Mouse (Mus musculus) urinary bladder, postnatal 25 days (tissue): ENCODE data around the gene Ssbp2.

ENCODE experiments used
- DNase-seq: peaks from one replicate; pipeline ENCODE4 v3.0.0; 2022; ENCODE audit warnings: low spot score

The Ssbp2 gene

DNA sequence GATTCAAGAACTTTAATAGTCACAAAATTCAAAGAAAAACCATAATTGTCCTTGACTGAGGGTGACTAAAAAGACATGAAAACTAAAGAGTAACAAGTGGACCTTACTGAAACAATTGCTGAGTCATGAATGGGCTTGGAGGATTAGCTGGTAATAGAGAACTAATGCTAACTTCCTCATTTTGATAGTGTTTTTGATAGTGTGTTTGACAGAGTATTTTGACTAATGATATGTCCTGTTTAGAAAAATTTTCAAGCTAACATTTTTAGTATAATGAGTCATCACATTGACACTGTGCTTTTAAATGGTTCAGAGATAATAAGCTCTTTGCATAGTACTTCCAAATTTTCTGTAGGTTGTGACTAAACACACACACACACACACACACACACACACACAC lies 267.8 kb downstream of the Ssbp2 start:
- no peak for DNase-seq

DNA sequence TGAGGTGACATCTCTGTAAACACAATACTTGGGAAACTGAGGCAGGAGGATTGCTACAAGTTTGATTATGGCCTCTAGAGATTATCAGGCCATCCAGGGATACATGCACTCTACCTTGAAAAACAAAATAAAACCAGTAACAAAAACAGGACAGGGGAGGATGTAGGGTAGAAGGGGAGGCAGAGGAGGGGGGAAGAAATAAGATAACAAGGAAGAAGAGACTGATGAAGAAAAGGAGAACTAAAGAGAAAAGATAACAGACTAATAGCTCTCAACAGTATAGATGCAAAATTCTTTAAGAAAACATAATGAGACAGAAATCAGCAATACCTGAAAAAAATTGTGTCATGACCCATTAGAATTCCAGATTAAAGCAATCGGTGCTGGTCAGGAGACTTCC lies 277.1 kb downstream of the Ssbp2 start:
- no peak for DNase-seq

DNA sequence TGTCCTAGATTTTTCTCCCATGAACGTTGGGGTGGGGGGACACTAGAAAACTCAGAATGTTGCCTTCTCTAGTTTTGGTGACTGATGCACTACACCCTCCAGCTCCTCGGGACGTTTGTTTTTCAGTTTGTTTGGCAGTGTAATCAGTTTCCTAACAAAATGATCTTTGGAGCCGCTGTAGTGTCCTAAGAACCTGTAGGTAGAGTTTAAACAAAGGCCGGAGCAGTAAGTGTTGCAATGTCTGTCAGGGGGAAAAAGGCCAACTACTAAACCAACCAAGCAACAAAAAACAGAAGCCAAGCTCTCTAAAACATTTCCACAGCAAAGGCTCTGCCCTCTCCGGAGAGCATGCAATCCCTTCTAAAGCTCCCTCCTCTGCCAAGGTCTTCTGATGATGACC lies 280.8 kb downstream of the Ssbp2 start:
- DNase-seq, result no peak

DNA sequence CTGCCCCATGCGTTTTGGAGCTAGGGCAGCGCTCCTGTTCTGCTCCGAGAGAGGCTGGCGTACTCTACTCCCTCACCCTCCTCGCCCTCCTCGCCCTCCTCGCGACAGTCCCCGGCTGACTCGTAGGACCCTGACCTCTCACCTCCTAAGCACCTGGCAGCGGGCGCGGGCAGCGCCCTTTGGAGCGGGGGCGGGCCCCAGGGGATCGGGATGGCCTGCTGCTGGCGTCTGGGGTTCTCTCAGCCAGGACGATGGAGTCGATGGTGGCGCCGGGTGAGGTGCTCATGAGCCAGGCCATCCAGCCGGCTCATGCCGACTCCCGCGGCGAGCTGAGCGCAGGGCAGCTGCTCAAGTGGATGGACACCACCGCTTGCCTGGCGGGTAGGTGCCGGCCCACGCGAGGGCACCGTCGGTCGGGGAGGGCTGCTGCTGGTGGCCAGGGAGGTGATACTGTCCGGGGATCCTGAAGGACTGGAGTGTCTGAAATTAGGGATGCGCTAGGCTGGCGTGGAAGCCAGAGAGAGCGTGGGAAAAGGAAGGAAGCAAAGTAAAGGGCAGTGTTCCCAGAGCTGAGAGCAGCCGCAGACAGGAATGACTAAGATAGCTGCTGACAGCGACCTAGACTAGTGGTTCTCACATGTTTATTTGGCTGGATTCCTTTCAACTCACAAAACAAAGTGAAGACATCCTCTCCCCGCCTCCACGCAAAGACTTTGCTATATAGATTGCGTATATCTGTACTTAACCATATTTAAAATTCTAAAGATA lies 281.4 kb downstream of the Ssbp2 start, which contains the start of gene Acot12:
Acot12 (plus strand) TSS at position 233 of the 768 bp plus-strand sequence.
- no peak for DNase-seq

GRCm38 (mm10) chr13:91743180-91743579 lies 283.1 kb downstream of the Ssbp2 start:
- no peak for DNase-seq

- DNase-seq, result no peak
Observed at GRCm38 (mm10) chr13:91746470-91746869, 286.4 kb downstream of the Ssbp2 start.

DNA sequence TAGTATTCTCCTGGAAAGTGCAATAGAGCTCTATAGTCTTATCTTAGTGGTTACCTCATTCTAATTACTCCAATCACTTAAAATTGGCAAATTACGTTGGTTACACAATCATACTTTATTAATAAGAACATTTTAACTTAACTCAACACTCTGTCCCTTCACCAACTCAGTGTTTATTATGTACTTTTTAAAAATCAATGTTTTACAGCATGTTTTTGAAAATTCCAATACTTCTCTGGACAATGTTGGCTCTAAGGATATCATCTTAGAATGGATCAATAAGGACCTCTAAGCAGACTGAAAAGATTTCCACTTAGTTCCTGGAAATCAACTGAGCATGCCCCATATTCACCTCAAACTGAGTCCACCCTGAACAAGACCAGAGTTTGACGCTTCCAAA lies 288.3 kb downstream of the Ssbp2 start:
- DNase-seq, result no peak

GRCm38 (mm10) chr13:91749981-91750380 lies 289.9 kb downstream of the Ssbp2 start:
- no peak for DNase-seq
